Mouse (Mus musculus) forebrain, embryonic 11.5 days (tissue): ENCODE measurements at regions not wholly inside any gene's neighbourhood (a gene's known extent, or its start where the extent isn't known, plus 50 kb on each side); places are given as distances from the start of the nearest gene placed in this dataset.
A peak's percentile ranks its signal among the peaks of the same experiment; 100 is the strongest.

Source experiments
- ATAC-seq: fragments of 200-750 bp; cut with Nextera tagmentation; replicated peaks from 2 replicates; pipeline ENCODE4 v1.8.0; 2017; ENCODE audit warnings: moderate TSS enrichment; ENCODE audit not compliant: low FRiP score
- DNase-seq: peaks from one replicate; pipeline ENCODE4 v3.0.0-alpha.2; 2017; ENCODE audit warnings: low spot score
- H3K27ac ChIP-seq: fragments of 300-500 bp; sonication (generic); 2 replicates; pipeline ENCODE4 v1.5.1; 2014; ENCODE audit warnings: low read depth, low read length
- H3K27me3 ChIP-seq: fragments of 300-500 bp; sonication (generic); 2 replicates; pipeline ENCODE4 v1.6.1; 2014; ENCODE audit warnings: mild to moderate bottlenecking, low read length, mixed read lengths; ENCODE audit not compliant: control insufficient read depth, insufficient read depth
- H3K36me3 ChIP-seq: fragments of 300-500 bp; sonication (generic); 2 replicates; pipeline ENCODE4 v1.6.1; 2014; ENCODE audit warnings: mild to moderate bottlenecking, low read length, moderate library complexity, mixed read lengths; ENCODE audit not compliant: control insufficient read depth, insufficient read depth
- H3K4me1 ChIP-seq: fragments of 300-500 bp; sonication (generic); replicated peaks from 2 replicates; pipeline ENCODE4 v1.6.1; 2014; ENCODE audit warnings: low read length, mixed read lengths; ENCODE audit not compliant: control insufficient read depth, insufficient read depth
- H3K4me2 ChIP-seq: fragments of 300-500 bp; sonication (generic); 2 replicates; pipeline ENCODE4 v1.6.1; 2014; ENCODE audit warnings: low read depth, mild to moderate bottlenecking, low read length, moderate library complexity, mixed read lengths; ENCODE audit not compliant: severe bottlenecking
- H3K4me3 ChIP-seq: fragments of 300-500 bp; sonication (generic); 2 replicates; pipeline ENCODE4 v1.5.1; 2014; ENCODE audit warnings: low read depth, low read length
- H3K9ac ChIP-seq: fragments of 300-500 bp; sonication (generic); 2 replicates; pipeline ENCODE4 v1.6.1; 2014; ENCODE audit warnings: low read length
- H3K9me3 ChIP-seq: fragments of 300-500 bp; sonication (generic); 2 replicates; pipeline ENCODE4 v1.6.1; 2016; ENCODE audit warnings: low read length, mixed read lengths; ENCODE audit not compliant: control insufficient read depth
- WGBS: fragments of 180-500 bp; shearing (Covaris S2); extraction: QIAGEN DNeasy Blood & Tissue Kit; methylation state at CpG from one replicate; pipeline ENCODE4 v1.1.7; 2014; 5-methylcytosine and 5-hydroxymethylcytosine counted together

GRCm38 (mm10) chr10:56453578-56454069 lies 76.5 kb downstream of the Gja1 start:
- no peak overlapping the region for H3K27ac ChIP-seq
- no peak overlapping the region for H3K4me2 ChIP-seq
- H3K9me3 ChIP-seq = no peaks in the 10 kb centered on the region
- DNase-seq (no peak), ATAC-seq (no peak)
- H3K36me3 ChIP-seq = no peaks in the 10 kb centered on the region
- 87% methylated on average over 4 of the region's 4 CpGs for WGBS
- H3K4me1 ChIP-seq = no peaks in the 10 kb centered on the region
- H3K9ac ChIP-seq = no peak overlapping the region
- H3K27me3 ChIP-seq = no peaks in the 10 kb centered on the region
- no peak overlapping the region for H3K4me3 ChIP-seq

- ATAC-seq (no peak), DNase-seq (no peak)
- H3K36me3 ChIP-seq = no peaks in the 10 kb centered on the region
- no peaks in the 10 kb centered on the region for H3K4me1 ChIP-seq
- no peak overlapping the region for H3K27ac ChIP-seq
- no peaks in the 10 kb centered on the region for H3K27me3 ChIP-seq
- no peak overlapping the region for H3K4me3 ChIP-seq
- H3K9me3 ChIP-seq = no peaks in the 10 kb centered on the region
- 92% methylated on average over 2 of the region's 2 CpGs for WGBS
- no peak overlapping the region for H3K9ac ChIP-seq
- H3K4me2 ChIP-seq = no peak overlapping the region
These were observed 78.8 kb downstream of the Gja1 start for GRCm38 (mm10) chr10:56455867-56456468.

GRCm38 (mm10) chr10:56468537-56468936 lies 91.4 kb downstream of the Gja1 start:
- Histone ChIP-seq H3K4me3 (no peak overlapping the region), H3K27me3 (no peaks in the 10 kb centered on the region), H3K36me3 (no peaks in the 10 kb centered on the region), H3K4me1 (no peaks in the 10 kb centered on the region), H3K27ac (no peak overlapping the region), H3K9ac (no peak overlapping the region), H3K9me3 (no peaks in the 10 kb centered on the region), H3K4me2 (no peak overlapping the region)
- no peak for ATAC-seq
- DNase-seq = no peak
- WGBS = 71% methylated on average over 6 of the region's 6 CpGs

- Histone ChIP-seq H3K4me2 (no peak overlapping the region), H3K27me3 (no peaks in the 10 kb centered on the region), H3K4me1 (no peaks in the 10 kb centered on the region), H3K36me3 (no peaks in the 10 kb centered on the region), H3K9ac (no peak overlapping the region), H3K27ac (no peak overlapping the region), H3K4me3 (no peak overlapping the region), H3K9me3 (no peaks in the 10 kb centered on the region)
- DNase-seq (peak; percentile 53), ATAC-seq (no peak)
- WGBS = 59% methylated on average over 15 of the region's 15 CpGs
These were observed 92.0 kb downstream of the Gja1 start for GRCm38 (mm10) chr10:56468993-56469712.

DNA sequence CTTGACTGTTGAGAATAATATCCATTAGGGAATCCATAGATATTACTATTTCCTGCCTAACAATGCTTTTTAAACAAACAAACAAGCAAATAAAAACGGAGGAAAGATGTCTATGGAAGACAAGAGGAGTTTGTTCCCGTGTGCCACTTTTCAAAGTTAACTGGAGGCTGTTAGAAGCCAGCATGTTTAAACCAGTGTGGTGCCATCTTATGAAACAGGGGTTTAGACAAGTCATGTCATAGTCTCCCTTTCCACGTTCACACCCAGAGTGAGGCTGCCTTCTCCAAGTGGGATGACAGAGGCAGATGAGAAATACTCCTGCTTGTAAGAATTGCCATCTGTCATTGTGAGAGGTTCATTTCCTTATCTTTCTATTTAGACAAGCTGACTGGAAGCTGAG lies 92.8 kb downstream of the Gja1 start:
- Histone ChIP-seq H3K9me3 (no peaks in the 10 kb centered on the region), H3K4me2 (no peak overlapping the region), H3K27me3 (no peaks in the 10 kb centered on the region)

GRCm38 (mm10) chr10:56474951-56475350 lies 97.8 kb downstream of the Gja1 start:
- ATAC-seq = no peak
- WGBS = 90% methylated on average over 6 of the region's 6 CpGs
- H3K27me3 ChIP-seq = no peaks in the 10 kb centered on the region
- H3K27ac ChIP-seq = no peak overlapping the region
- no peak overlapping the region for H3K9ac ChIP-seq
- H3K4me2 ChIP-seq = no peak overlapping the region
- no peak for DNase-seq
- H3K4me3 ChIP-seq = no peak overlapping the region
- no peaks in the 10 kb centered on the region for H3K4me1 ChIP-seq
- no peaks in the 10 kb centered on the region for H3K36me3 ChIP-seq
- H3K9me3 ChIP-seq = no peaks in the 10 kb centered on the region

More for the DNA sequence above, 92.8 kb downstream of the Gja1 start:
- no peak overlapping the region for H3K27ac ChIP-seq
- H3K4me3 ChIP-seq = no peak overlapping the region
- ATAC-seq (no peak), DNase-seq (no peak)
- WGBS = 81% methylated on average over 3 of the region's 3 CpGs
- H3K36me3 ChIP-seq = no peaks in the 10 kb centered on the region
- no peak overlapping the region for H3K9ac ChIP-seq
- H3K4me1 ChIP-seq = no peaks in the 10 kb centered on the region

DNA sequence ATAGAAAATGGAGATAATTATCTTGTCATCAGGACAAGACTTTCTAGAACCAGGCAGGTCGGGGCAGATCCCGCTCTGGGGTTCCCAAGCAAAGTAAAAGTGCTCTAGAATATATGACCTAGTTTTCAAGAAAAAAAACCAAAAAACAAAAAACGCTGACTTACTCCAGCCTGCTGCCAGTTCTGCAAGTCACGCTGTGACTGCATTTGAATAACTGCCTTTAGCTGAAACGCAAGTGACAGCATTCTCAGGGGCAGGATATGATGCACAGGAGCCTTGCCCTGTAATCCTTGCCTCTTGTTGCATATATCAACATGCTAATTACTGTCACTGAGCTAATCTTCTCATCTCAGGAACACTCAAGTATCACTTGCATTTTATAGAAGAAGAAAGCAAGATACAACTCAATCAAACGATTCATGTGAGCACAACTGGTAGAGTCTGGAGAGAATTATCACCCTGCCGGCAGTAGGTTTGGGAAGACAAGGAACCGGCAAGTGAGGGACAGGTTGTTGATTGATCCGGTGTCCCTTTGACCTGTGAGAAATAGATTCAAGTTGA lies 105.1 kb downstream of the Gja1 start:
- 72% methylated on average over 9 of the region's 9 CpGs for WGBS
- no peaks in the 10 kb centered on the region for H3K36me3 ChIP-seq
- no peaks in the 10 kb centered on the region for H3K4me1 ChIP-seq
- H3K27ac ChIP-seq = no peak overlapping the region
- no peak overlapping the region for H3K4me3 ChIP-seq
- H3K9ac ChIP-seq = no peak overlapping the region
- no peak overlapping the region for H3K4me2 ChIP-seq
- ATAC-seq = no peak
- H3K9me3 ChIP-seq = no peaks in the 10 kb centered on the region
- H3K27me3 ChIP-seq = no peaks in the 10 kb centered on the region
- no peak for DNase-seq

DNA sequence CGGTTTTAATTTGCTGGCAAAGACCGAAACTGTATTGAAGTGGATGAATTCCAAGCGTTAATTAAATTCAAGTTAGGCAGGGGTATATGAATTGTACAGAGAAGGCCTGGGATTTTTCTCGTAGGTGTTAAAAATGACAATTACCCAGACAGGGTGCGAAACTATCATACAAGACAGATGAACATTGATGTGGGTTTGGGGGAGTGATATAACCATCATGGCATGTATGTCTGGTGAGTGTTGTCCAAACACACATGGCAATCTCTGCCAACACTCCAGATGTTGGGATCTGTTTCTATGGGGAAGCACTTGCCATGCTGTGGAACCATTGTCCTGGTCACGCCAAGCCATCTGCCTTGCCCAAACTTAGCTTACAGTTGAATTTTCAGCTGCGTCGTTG lies 107.8 kb downstream of the Gja1 start:
- 93% methylated on average over 8 of the region's 8 CpGs for WGBS
- H3K9me3 ChIP-seq = no peaks in the 10 kb centered on the region
- no peak overlapping the region for H3K4me3 ChIP-seq
- H3K4me1 ChIP-seq = no peaks in the 10 kb centered on the region
- no peaks in the 10 kb centered on the region for H3K27me3 ChIP-seq
- no peak overlapping the region for H3K4me2 ChIP-seq
- H3K9ac ChIP-seq = no peak overlapping the region
- no peak for ATAC-seq
- no peak for DNase-seq
- H3K36me3 ChIP-seq = no peaks in the 10 kb centered on the region
- H3K27ac ChIP-seq = no peak overlapping the region
